Mouse (Mus musculus) brain, adult 2 months (tissue): ENCODE results near the gene Pja2.
"Not testable (repeated sequence)": the region's sequence is repeated elsewhere in the genome, so short reads cannot be mapped to it uniquely, and the experiment has no call there.

ENCODE experiments used
- DNase-seq: peaks from one replicate; pipeline ENCODE4 v3.0.0; 2011; ENCODE audit warnings: low read depth, low spot score

The Pja2 gene

DNA sequence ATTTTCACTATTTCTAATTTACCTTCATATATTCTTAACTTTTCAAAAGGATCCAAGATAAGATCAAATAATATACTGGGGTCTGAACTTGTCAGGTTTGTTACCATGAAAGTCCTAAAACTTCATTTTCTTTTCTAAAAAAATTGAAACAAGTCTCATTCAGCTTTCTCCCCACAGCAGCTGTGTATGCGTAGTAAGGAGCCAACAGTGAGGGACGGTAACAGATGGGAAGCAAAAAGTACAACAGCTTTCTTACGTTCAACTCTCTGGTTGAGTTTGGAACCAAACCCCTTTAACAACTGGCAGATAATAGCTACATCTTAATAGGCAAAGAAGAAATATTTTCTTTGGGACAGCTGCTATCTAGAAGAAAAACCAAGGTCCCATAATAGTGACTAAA lies 50.3 kb downstream of the Pja2 start:
- peak; percentile 39 for DNase-seq

DNA sequence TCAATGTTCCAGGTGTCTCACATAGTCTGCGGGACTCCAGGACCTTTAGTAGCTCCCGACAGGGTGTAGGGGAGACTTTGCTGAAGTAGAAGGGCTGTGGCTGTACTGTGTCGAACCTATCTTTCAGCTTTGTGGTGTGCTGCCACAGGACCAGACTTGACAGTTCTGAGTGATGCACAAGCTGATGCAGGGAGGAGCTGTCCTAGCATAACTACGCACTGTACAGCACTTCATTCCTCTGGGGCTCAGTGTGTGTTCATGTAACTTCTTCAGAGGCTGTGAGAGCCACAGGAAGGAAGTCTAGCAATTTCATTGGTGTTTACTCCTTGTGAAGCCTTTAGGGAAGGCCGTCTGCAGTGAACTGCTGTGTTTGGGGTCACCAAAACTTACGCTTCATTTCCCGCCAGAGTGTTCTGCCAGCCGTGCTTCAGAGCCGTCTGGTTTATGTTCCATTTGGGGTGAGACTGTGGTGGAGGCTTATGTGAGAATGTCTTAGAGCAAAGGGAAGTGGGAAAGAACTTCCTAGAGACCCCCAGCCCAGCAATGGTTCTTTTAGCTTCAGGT lies 54.0 kb downstream of the Pja2 start:
- no peak for DNase-seq

- no peak for DNase-seq
These were observed 55.0 kb downstream of the Pja2 start for GRCm38 (mm10) chr17:64276666-64277065.

- no peak for DNase-seq
These were observed 56.5 kb downstream of the Pja2 start for GRCm38 (mm10) chr17:64275188-64275587.

DNA sequence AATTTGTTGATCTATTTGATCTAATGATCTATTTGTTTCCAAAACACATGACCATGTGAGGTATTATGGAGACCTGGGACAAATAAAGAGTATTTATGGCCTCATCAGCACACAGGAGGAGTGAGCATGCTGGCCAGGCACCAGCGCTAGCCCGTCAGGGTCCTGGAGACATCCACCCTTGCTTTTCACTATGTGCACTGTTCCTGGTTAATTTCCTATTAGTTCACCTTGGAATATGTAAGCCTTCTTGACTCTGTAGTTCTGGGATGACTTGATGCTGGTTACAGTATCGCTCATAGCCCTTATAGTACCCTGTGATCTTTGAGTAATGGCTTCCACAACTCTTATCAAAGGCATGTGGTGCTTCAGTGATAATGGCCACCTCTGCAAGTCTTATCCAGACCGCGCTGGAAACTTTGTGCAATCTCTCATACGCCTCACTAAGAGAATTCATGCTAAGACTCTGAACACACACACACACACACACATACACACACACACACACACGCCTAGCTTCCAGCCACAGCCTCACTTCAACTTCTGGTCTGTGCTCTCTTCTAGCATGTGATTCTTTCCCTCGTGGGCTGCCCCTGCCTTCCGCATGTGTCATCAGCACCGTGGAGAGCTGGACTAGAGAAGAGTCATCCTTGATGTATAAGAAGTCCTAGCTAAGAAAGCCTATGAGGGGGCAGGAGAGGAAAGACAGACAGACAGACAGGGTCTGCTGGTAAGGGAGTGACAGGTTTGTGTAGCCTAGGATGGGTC lies 57.2 kb downstream of the Pja2 start:
- DNase-seq: no peak

GRCm38 (mm10) chr17:64260571-64260970 lies 71.1 kb downstream of the Pja2 start:
- no peak for DNase-seq

DNA sequence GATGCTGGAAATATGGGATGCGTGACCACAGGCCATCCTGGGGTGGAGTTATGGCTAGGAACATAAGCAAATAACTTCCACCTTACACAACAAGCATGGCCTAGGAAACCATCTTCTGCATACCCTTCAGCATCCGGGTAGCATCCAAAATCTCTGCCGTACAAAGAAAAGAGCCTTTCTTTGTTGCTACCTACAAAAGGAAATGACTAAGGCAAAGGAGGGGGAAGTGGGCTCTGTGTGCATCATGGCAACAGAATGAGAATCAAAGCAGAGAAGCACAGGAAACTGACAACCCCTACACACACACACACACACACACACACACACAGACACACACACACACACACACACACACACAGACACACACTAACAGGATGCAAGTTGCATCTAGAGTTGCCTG lies 83.5 kb downstream of the Pja2 start:
- DNase-seq: peak; percentile 22

- DNase-seq: no peak
These were observed 88.8 kb downstream of the Pja2 start for GRCm38 (mm10) chr17:64242898-64243297.

DNA sequence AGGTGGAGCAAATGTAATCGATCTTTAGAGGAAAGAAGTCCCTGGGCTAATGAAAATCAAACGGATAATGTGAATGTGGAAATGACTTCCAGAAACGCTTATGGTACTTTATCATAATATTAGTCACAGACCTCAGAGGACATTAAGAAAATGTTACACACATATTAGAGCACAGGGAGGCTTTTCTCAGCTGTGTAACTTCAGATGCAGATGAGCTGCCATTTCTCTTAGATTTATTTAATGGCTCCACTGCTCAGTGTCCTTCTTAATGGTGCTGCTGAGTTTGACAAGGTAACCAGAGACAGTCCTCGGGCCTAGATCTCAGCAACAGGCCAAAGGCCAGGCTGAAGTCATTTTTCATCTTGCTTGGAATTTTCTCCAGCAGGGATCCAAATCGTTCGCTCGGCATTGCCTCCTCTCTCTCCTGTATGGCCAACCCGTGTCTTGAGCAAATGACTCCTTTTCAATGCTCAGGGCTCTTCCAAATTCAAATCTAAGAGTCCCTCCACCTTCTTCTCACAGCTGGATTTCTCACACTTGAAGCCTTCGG lies 89.3 kb downstream of the Pja2 start:
- DNase-seq: no peak

DNA sequence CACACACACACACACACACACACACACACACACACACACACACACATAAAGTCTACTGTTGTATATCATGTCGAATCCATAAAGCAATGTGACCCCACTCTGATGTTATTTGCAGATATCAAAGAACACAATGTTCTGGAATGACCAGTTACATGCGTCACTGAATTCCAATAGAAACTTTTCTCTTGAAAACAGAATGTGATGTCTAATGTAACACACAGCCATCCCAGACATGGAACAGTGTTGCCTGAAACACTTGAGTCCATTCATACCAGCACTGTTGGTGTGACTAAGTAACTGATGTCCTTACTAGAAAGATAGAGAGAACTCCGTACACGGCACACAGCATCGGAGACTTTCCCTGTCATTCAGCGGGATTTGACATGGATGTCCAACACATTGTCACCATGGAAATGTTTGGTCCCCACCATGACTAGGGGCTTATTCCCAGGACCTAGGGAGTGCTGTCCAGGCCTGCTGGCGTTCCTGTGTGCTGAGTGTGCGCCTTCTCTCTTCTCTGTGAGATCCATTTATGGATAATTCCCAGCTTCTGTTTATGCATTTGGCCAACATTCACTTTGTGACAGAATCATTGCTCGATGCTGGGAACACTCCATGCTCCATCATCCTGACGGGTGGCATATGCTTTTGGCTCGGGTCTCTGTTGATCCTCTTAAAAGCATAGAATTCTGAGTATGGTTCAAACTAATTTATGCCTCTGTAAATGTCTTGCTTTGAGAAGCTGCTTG lies 90.0 kb downstream of the Pja2 start:
- peak; percentile 55 for DNase-seq

- DNase-seq: peak; percentile 55
These were observed 99.6 kb downstream of the Pja2 start for GRCm38 (mm10) chr17:64232134-64232533.

GRCm38 (mm10) chr17:64231637-64232036 lies 100.1 kb downstream of the Pja2 start:
- DNase-seq: not testable (repeated sequence)

DNA sequence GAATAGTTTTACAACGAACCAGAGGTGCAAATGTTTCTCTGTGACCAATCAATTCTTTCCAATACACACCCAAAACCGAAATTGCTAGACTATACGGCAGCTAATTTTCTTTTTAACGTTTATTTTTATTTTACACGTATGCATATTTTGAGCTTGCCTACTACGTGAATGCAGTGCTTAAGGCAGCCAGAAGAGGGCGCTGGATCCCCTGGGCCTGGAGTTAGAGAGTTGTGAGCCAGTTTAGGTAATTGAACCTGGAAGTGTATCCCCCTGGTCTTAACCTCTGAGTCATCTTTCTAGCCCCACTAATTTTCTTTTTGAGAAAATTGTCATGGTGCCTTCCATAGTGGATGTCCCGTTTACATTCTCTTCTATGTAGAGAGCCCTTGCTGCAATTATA lies 100.5 kb downstream of the Pja2 start:
- no peak for DNase-seq
